Mouse (Mus musculus) CH12.LX (cell line): ENCODE measurements around the gene Oosp2. TPM values are rescaled to one million over a fixed set of nuclear protein-coding genes. Genes with fewer than 3 reads are reported as not detected.

Source experiments
- DNase-seq: peaks from one replicate; pipeline ENCODE4 v3.0.0-alpha.2; 2013; ENCODE audit errors: extremely low read depth
- H3K27ac ChIP-seq: 2 replicates; pipeline ENCODE4 v1.5.1; 2012; ENCODE audit warnings: low read depth, mild to moderate bottlenecking, control low read depth, moderate library complexity; ENCODE audit not compliant: insufficient read depth
- H3K27me3 ChIP-seq: replicated peaks from 2 replicates; pipeline ENCODE3; 2012; ENCODE audit warnings: inconsistent platforms
- H3K36me3 ChIP-seq, 2 experiments: replicated peaks in 1 of 2; 2 replicates each; pipeline versions ENCODE3 to v1.6.1; 2012; ENCODE audit warnings: inconsistent platforms in 1 of 2, low read length in 1 of 2, mild to moderate bottlenecking in 1 of 2, mixed read lengths in 1 of 2, moderate library complexity in 1 of 2; ENCODE audit not compliant: control insufficient read depth in 1 of 2, insufficient read depth in 1 of 2
- H3K4me1 ChIP-seq, 2 experiments: 2 replicates each; pipeline ENCODE4 v1.6.1; 2012; ENCODE audit warnings: inconsistent platforms in 1 of 2, moderate library complexity in 1 of 2; ENCODE audit not compliant: insufficient read depth in 2 of 2, control insufficient read depth in 1 of 2
- H3K4me2 ChIP-seq: 2 replicates; pipeline ENCODE4 v1.6.1; 2012; ENCODE audit warnings: low read depth, mild to moderate bottlenecking, control low read depth; ENCODE audit not compliant: poor library complexity, insufficient read depth, severe bottlenecking
- H3K4me3 ChIP-seq, 3 experiments: fragments of 150-350 bp in 1 of 3; sonication (generic) in 1 of 3; replicated peaks in 1 of 3; 2 replicates each; pipeline versions ENCODE3 to v1.5.1; 2011 to 2012; ENCODE audit warnings: low read depth in 2 of 3, low read length in 2 of 3, mild to moderate bottlenecking in 2 of 3, moderate library complexity in 2 of 3, control low read depth in 1 of 3, improper control_type of control experiment in 1 of 3, inconsistent platforms in 1 of 3, mixed read lengths in 1 of 3; ENCODE audit not compliant: poor library complexity in 1 of 3
- H3K79me2 ChIP-seq: replicated peaks from 2 replicates; pipeline ENCODE4 v1.6.1; 2012; ENCODE audit warnings: mild to moderate bottlenecking, moderate library complexity; ENCODE audit not compliant: control insufficient read depth, poor library complexity, insufficient read depth, severe bottlenecking; ENCODE audit errors: extremely low read depth
- H3K9ac ChIP-seq: 2 replicates; pipeline ENCODE4 v1.6.1; 2012; ENCODE audit warnings: low read depth, mild to moderate bottlenecking, control low read depth, moderate library complexity; ENCODE audit not compliant: insufficient read depth
- H3K9me3 ChIP-seq: replicated peaks from 2 replicates; pipeline ENCODE3; 2012; ENCODE audit warnings: low read length, inconsistent platforms, mixed read lengths
- BHLHE40 ChIP-seq: IDR thresholded peaks from 2 replicates; pipeline ENCODE4 v1.6.1; 2011; ENCODE audit warnings: mild to moderate bottlenecking, low read depth, low read length, improper control_type of control experiment
- CHD2 ChIP-seq: IDR thresholded peaks from 2 replicates; pipeline ENCODE4 v1.6.1; 2011; ENCODE audit warnings: low read length, improper control_type of control experiment
- E2F4 ChIP-seq: IDR thresholded peaks from 2 replicates; pipeline ENCODE4 v1.6.1; 2011; ENCODE audit warnings: low read depth, low read length, improper control_type of control experiment; ENCODE audit not compliant: insufficient replicate concordance
- ELF1 ChIP-seq: IDR thresholded peaks from 2 replicates; pipeline ENCODE4 v1.6.1; 2014; ENCODE audit warnings: low read depth, mild to moderate bottlenecking, inconsistent platforms, low read length, improper control_type of control experiment
- EP300 ChIP-seq: IDR thresholded peaks from 2 replicates; pipeline ENCODE4 v1.6.1; 2011; ENCODE audit warnings: low read length, improper control_type of control experiment
- GABPA ChIP-seq: IDR thresholded peaks from 2 replicates; pipeline ENCODE4 v1.6.1; 2012; ENCODE audit warnings: low read depth, low read length, improper control_type of control experiment, inconsistent platforms; ENCODE audit not compliant: insufficient replicate concordance
- HCFC1 ChIP-seq: IDR thresholded peaks from 2 replicates; pipeline ENCODE4 v1.6.1; 2012; ENCODE audit warnings: low read depth, mild to moderate bottlenecking, inconsistent platforms, low read length, improper control_type of control experiment
- IRF4 ChIP-seq: IDR thresholded peaks from 2 replicates; pipeline ENCODE4 v1.6.1; 2014; ENCODE audit warnings: low read depth, mild to moderate bottlenecking, inconsistent platforms, low read length, improper control_type of control experiment
- JUND ChIP-seq: conservative IDR thresholded peaks from 2 replicates; pipeline ENCODE4 v1.6.1; 2011; ENCODE audit warnings: low read depth, low read length, improper control_type of control experiment
- MAFK ChIP-seq: IDR thresholded peaks from 2 replicates; pipeline ENCODE4 v1.6.1; 2011; ENCODE audit warnings: low read length, improper control_type of control experiment; ENCODE audit not compliant: insufficient replicate concordance
- MAX ChIP-seq: IDR thresholded peaks from 2 replicates; pipeline ENCODE4 v1.6.1; 2011; ENCODE audit warnings: low read length, improper control_type of control experiment
- MAZ ChIP-seq: IDR thresholded peaks from 2 replicates; pipeline ENCODE4 v1.6.1; 2012; ENCODE audit warnings: low read depth, mild to moderate bottlenecking, inconsistent platforms, low read length, improper control_type of control experiment, moderate library complexity
- MEF2A ChIP-seq: IDR thresholded peaks from 2 replicates; pipeline ENCODE4 v1.6.1; 2014; ENCODE audit warnings: low read depth, mild to moderate bottlenecking, inconsistent platforms, low read length, improper control_type of control experiment, borderline replicate concordance
- MXI1 ChIP-seq: IDR thresholded peaks from 2 replicates; pipeline ENCODE4 v1.6.1; 2011; ENCODE audit warnings: mild to moderate bottlenecking, low read depth, low read length, improper control_type of control experiment
- MYC ChIP-seq: IDR thresholded peaks from 2 replicates; pipeline ENCODE4 v1.6.1; 2011; ENCODE audit warnings: low read depth, mild to moderate bottlenecking, improper control_type of control experiment, low read length
- NELFE ChIP-seq: IDR thresholded peaks from 2 replicates; pipeline ENCODE4 v1.6.1; 2011; ENCODE audit warnings: low read depth, low read length, improper control_type of control experiment
- PAX5 ChIP-seq: IDR thresholded peaks from 2 replicates; pipeline ENCODE4 v1.6.1; 2012; ENCODE audit warnings: low read length, inconsistent platforms, mixed read lengths
- POLR2A ChIP-seq: IDR thresholded peaks from 2 replicates; pipeline ENCODE4 v1.6.1; 2011; ENCODE audit warnings: low read depth, mild to moderate bottlenecking, improper control_type of control experiment, low read length
- POLR2AphosphoS2 ChIP-seq: IDR thresholded peaks from 2 replicates; pipeline ENCODE4 v1.6.1; 2011; ENCODE audit warnings: low read depth, low read length, improper control_type of control experiment
- RAD21 ChIP-seq: IDR thresholded peaks from 2 replicates; pipeline ENCODE4 v1.6.1; 2011; ENCODE audit warnings: low read depth, mild to moderate bottlenecking, low read length, improper control_type of control experiment, moderate library complexity
- RCOR1 ChIP-seq: conservative IDR thresholded peaks from 2 replicates; pipeline ENCODE4 v1.6.1; 2012; ENCODE audit warnings: low read depth, mild to moderate bottlenecking, inconsistent platforms, low read length, improper control_type of control experiment
- SIN3A ChIP-seq: IDR thresholded peaks from 2 replicates; pipeline ENCODE4 v1.6.1; 2012; ENCODE audit warnings: low read length, improper control_type of control experiment, inconsistent platforms
- TBP ChIP-seq: conservative IDR thresholded peaks from 2 replicates; pipeline ENCODE4 v1.6.1; 2011; ENCODE audit warnings: low read depth, low read length, improper control_type of control experiment
- TCF12 ChIP-seq: IDR thresholded peaks from 2 replicates; pipeline ENCODE4 v1.6.1; 2014; ENCODE audit warnings: low read depth, mild to moderate bottlenecking, inconsistent platforms, low read length, improper control_type of control experiment
- UBTF ChIP-seq: IDR thresholded peaks from 2 replicates; pipeline ENCODE4 v1.6.1; 2012; ENCODE audit warnings: low read depth, mild to moderate bottlenecking, inconsistent platforms, low read length, improper control_type of control experiment, moderate library complexity
- USF1 ChIP-seq: IDR thresholded peaks from 2 replicates; pipeline ENCODE4 v1.6.1; 2014; ENCODE audit warnings: low read depth, mild to moderate bottlenecking, inconsistent platforms, low read length, improper control_type of control experiment
- USF2 ChIP-seq: conservative IDR thresholded peaks from 2 replicates; pipeline ENCODE4 v1.6.1; 2011; ENCODE audit warnings: low read depth, low read length, improper control_type of control experiment
- ZC3H11A ChIP-seq: IDR thresholded peaks from 2 replicates; pipeline ENCODE4 v1.6.1; 2012; ENCODE audit warnings: low read depth, mild to moderate bottlenecking, inconsistent platforms, low read length, improper control_type of control experiment
- ZKSCAN1 ChIP-seq: IDR thresholded peaks from 2 replicates; pipeline ENCODE4 v1.6.1; 2012; ENCODE audit warnings: low read depth, inconsistent platforms, low read length, improper control_type of control experiment, borderline replicate concordance
- ZMIZ1 ChIP-seq: IDR thresholded peaks from 2 replicates; pipeline ENCODE4 v1.6.1; 2012; ENCODE audit warnings: low read depth, mild to moderate bottlenecking, inconsistent platforms, low read length, improper control_type of control experiment
- ZNF384 ChIP-seq: IDR thresholded peaks from 2 replicates; pipeline ENCODE4 v1.6.1; 2012; ENCODE audit warnings: low read depth, low read length, improper control_type of control experiment, inconsistent platforms
- dilution Hi-C: fragments of 300-500 bp; cut with MboI; formaldehyde crosslinking; loops from 2 replicates; pipeline ENCODE4 v1.14.3; 2020; ENCODE audit warnings: low sequenced_read_pairs; ENCODE audit not compliant: extremely low pct_unique_long_range_greater_than_20kb, extremely low pct_ligation_motif_present
- in situ Hi-C: fragments of 300-500 bp; cut with MboI; formaldehyde crosslinking; loops from 3 replicates; pipeline ENCODE4 v1.14.3; 2019; ENCODE audit warnings: low sequenced_read_pairs, low pct_ligation_motif_present, low pct_unique_long_range_greater_than_20kb, mixed read lengths
- polyA plus RNA-seq: library from polyadenylated mRNA; unstranded; fragments of >175 nt; gene quantifications from 2 replicates; pipeline ENCODE4 v1.2.1, GENCODE M21; 2012; ENCODE audit warnings: low read depth; ENCODE audit not compliant: insufficient read length
- total RNA-seq, 2 experiments: library from RNA; depleted of rRNA; stranded (reverse); fragments of 300-350 nt in 1 of 2; fragments of >200 nt in 1 of 2; gene quantifications; 2 replicates each; pipeline ENCODE4 v1.2.3; 2012 to 2014

Gene Oosp2
- total and polyA plus RNA-seq, 3 experiments: 2.6 to 8.1 (median 5.2) TPM

GRCm38 (mm10) chr19:11696755-11697154, 36.4 kb upstream of the Oosp2 start, which contains the start of gene Oosp3:
Oosp3 (plus strand) TSS chr19:11697055.
- no peaks in the 10 kb centered on the region for H3K79me2 ChIP-seq
- no peak within 1 kb of the TSS for H3K9ac ChIP-seq
- H3K4me2 ChIP-seq: no peak within 1 kb of the TSS
- no peak within 1 kb of the TSS for H3K4me3 ChIP-seq
- TF ChIP-seq HCFC1 (no peak), MEF2A (no peak), MXI1 (no peak), TBP (no peak), GABPA (no peak), MAFK (no peak), UBTF (no peak), JUND (no peak), CHD2 (no peak), E2F4 (no peak), POLR2A (no peak)
- peaks cover 3 to 26% of the 10 kb centered on the region in 2 experiments; a peak in 3 of 4 replicates for H3K4me1 ChIP-seq
- H3K27ac ChIP-seq: no peak within 1 kb of the TSS
- no peaks in the 10 kb centered on the region for H3K36me3 ChIP-seq
- DNase-seq: no peak
- in situ Hi-C loops (loop anchor here (10.0 kb wide), 1 partner anchor 82 kb away; no protein-coding TSS in a partner anchor), dilution Hi-C loops (no loop called here)
- no peaks in the 10 kb centered on the region for H3K9me3 ChIP-seq
- H3K27me3 ChIP-seq: no peaks in the 10 kb centered on the region

GRCm38 (mm10) chr19:11691454-11691853, 31.1 kb upstream of the Oosp2 start:
- Histone ChIP-seq H3K36me3 (peaks cover 0 to 21% of the 10 kb centered on the region in 2 experiments), H3K9ac (peak overlapping the region; percentile 80), H3K27ac (peak overlapping the region; percentile 79), H3K4me3 (peak overlapping the region in 2 of 3 experiments; percentile 18 to 52), H3K79me2 (no peaks in the 10 kb centered on the region), H3K4me2 (peak overlapping the region; percentile 66), H3K27me3 (no peaks in the 10 kb centered on the region), H3K4me1 (peaks cover 3 to 43% of the 10 kb centered on the region in 2 experiments), H3K9me3 (no peaks in the 10 kb centered on the region)
- in situ Hi-C loops (loop anchor here (10.0 kb wide), 1 partner anchor 77 kb away; no protein-coding TSS in a partner anchor), dilution Hi-C loops (no loop called here)
- peak; percentile 68 for DNase-seq
- TF ChIP-seq NELFE: no peak
- no peak for TF ChIP-seq MAZ
- TF ChIP-seq MYC: no peak
- peak; percentile 95 for TF ChIP-seq EP300
- TF ChIP-seq MAX: no peak
- TF ChIP-seq RAD21: no peak; the same call in 1 of the 2 replicates
- no peak for TF ChIP-seq POLR2A
- no peak for TF ChIP-seq POLR2AphosphoS2
- no peak for TF ChIP-seq E2F4
- no peak for TF ChIP-seq MXI1
- peak; percentile 97 for TF ChIP-seq IRF4
- TF ChIP-seq USF1: no peak
- no peak for TF ChIP-seq PAX5
- TF ChIP-seq TBP: 0 out of 2 replicates have a peak, but pooled peaks have one; percentile 32
- TF ChIP-seq ZNF384: peak; percentile 49; the same call in 1 of the 2 replicates
- TF ChIP-seq ELF1: no peak
- TF ChIP-seq TCF12: no peak
- no peak for TF ChIP-seq USF2
- TF ChIP-seq HCFC1: no peak
- TF ChIP-seq MEF2A: no peak
- no peak for TF ChIP-seq RCOR1
- 0 out of 2 replicates have a peak, but pooled peaks have one; percentile 38 for TF ChIP-seq SIN3A
- no peak for TF ChIP-seq ZMIZ1
- TF ChIP-seq ZC3H11A: no peak
- TF ChIP-seq GABPA: no peak
- TF ChIP-seq MAFK: no peak
- TF ChIP-seq JUND: 0 out of 2 replicates have a peak, but pooled peaks have one; percentile 11
- TF ChIP-seq ZKSCAN1: no peak
- peak; percentile 15; the same call in 1 of the 2 replicates for TF ChIP-seq BHLHE40
